Mouse (Mus musculus): ENCODE data around the gene Plcb4. TPM values are rescaled to one million over a fixed set of nuclear protein-coding genes. Genes with fewer than 3 reads are reported as not detected.

Plcb4 gene
- polyA plus RNA-seq, 1 experiment from 2014 or later = 36.3 TPM

DNA sequence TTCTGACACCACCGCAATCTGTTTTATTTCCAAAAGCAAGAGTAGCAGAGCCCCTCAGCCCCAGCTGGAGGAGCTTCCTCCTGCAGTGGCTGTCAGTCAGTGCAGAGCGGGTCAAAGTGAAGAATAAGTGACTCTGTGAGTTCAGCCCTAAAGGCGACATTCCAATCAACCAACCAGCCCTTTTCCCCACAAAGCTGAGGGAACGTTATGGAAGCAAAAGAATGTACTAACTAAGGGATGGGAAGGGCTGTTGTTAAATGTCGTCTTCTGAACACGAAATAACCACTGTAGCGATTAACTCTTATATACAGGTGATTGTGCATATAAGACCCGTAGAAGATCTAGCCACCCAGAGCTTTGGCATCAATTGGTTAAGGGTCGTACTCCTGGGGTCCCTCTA, 214.3 kb downstream of the Plcb4 start:
- no peaks in the 10 kb centered on the region for H3K4me1 ChIP-seq (ENCODE audit: control insufficient read depth, insufficient read depth, low read depth, low read length)
- no peak overlapping the region for H3K4me3 ChIP-seq (ENCODE audit: low read length)
- no peaks in the 10 kb centered on the region for H3K36me3 ChIP-seq (ENCODE audit: control insufficient read depth, insufficient read depth, low read length)
- no peak overlapping the region for H3K4me2 ChIP-seq (ENCODE audit: low read length)
- WGBS = 80% methylated on average over 9 of the region's 9 CpGs
- ATAC-seq = no peak
- H3K27me3 ChIP-seq (replicated peaks; ENCODE audit: control insufficient read depth, insufficient read depth, low read length) = no peaks in the 10 kb centered on the region
- H3K9me3 ChIP-seq (ENCODE audit: control insufficient read depth, low read length) = no peaks in the 10 kb centered on the region
- H3K27ac ChIP-seq (ENCODE audit: low read depth, low read length) = no peak overlapping the region
- no peak overlapping the region for H3K9ac ChIP-seq (ENCODE audit: low read depth, low read length)

DNA sequence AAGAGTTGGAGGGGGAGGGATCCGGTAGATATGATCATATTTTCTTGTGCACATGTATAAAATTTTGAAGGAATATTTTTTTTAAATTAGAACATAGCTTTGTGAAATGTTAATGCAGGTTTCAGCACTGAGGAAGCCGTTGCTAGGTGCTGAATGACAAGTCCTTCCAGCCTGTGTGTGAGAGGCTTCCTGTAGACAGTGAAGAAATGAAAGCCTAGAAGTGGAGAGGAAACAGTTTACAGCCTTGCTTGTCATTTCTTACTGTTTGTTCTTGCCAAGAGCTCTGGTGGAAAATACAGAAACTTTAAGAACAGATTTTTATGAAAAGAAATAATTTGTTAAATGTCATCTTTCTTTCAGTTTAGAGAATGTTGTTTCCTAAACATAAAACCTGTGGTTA, 214.9 kb downstream of the Plcb4 start:
- Histone ChIP-seq H3K36me3 (ENCODE audit: control insufficient read depth, insufficient read depth, low read length) (no peaks in the 10 kb centered on the region), H3K9ac (ENCODE audit: low read depth, low read length) (no peak overlapping the region), H3K9me3 (ENCODE audit: control insufficient read depth, low read length) (no peaks in the 10 kb centered on the region), H3K4me2 (ENCODE audit: low read length) (no peak overlapping the region), H3K4me1 (ENCODE audit: control insufficient read depth, insufficient read depth, low read depth, low read length) (no peaks in the 10 kb centered on the region), H3K4me3 (ENCODE audit: low read length) (no peak overlapping the region), H3K27me3 (replicated peaks; ENCODE audit: control insufficient read depth, insufficient read depth, low read length) (no peaks in the 10 kb centered on the region), H3K27ac (ENCODE audit: low read depth, low read length) (no peak overlapping the region)
- WGBS = 74% methylated on average over 2 of the region's 2 CpGs
- ATAC-seq = no peak

DNA sequence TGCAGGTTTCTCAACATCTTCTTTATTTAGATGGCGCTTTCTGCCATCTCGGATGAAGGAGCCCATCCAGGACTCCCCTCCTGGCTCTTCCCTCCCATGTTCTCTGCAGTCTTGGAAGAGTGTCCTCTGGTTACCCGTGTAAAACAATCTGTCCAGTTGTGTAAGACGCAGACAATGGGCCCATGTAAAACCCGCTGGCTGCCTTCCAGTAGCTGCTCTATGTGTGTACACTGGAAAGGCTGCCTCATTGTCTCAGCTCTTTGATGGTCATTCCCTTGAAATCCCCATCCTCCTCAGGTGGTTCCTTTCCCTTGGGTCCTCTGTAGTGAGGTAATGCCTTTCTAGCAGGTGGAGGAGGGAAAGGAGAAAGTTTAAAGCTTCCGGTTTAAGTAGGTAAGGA, 216.7 kb downstream of the Plcb4 start:
- ATAC-seq = peak; percentile 54; the same call in 1 of the 2 replicates
- H3K9ac ChIP-seq (ENCODE audit: low read depth, low read length) = no peak overlapping the region
- no peak overlapping the region for H3K4me3 ChIP-seq (ENCODE audit: low read length)
- no peaks in the 10 kb centered on the region for H3K36me3 ChIP-seq (ENCODE audit: control insufficient read depth, insufficient read depth, low read length)
- H3K4me1 ChIP-seq (ENCODE audit: control insufficient read depth, insufficient read depth, low read depth, low read length) = no peaks in the 10 kb centered on the region
- no peak overlapping the region for H3K4me2 ChIP-seq (ENCODE audit: low read length)
- no peaks in the 10 kb centered on the region for H3K27me3 ChIP-seq (replicated peaks; ENCODE audit: control insufficient read depth, insufficient read depth, low read length)
- H3K27ac ChIP-seq (ENCODE audit: low read depth, low read length) = no peak overlapping the region
- no peaks in the 10 kb centered on the region for H3K9me3 ChIP-seq (ENCODE audit: control insufficient read depth, low read length)
- WGBS = 75% methylated on average over 6 of the region's 6 CpGs

DNA sequence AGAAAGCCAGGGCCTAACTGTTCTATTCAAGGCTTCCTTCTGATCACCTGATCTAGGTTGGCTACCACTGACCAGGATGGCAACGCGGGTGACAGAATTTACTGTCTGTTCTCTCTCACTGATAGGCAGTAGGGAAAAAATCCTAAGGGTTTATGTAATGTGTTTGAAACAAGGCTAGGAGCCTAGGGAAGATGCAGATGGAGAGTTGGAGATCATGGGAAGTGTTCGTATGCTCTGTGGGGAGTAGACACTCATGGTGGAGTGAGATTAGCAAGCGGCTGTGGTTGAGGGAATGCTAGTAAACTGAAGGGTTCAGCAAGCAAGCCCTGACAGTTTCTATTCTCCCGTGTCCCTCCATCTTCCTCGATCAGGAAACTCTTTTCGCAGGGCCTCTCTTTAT, 220.5 kb downstream of the Plcb4 start:
- no peak for ATAC-seq
- no peaks in the 10 kb centered on the region for H3K27me3 ChIP-seq (replicated peaks; ENCODE audit: control insufficient read depth, insufficient read depth, low read length)
- no peaks in the 10 kb centered on the region for H3K36me3 ChIP-seq (ENCODE audit: control insufficient read depth, insufficient read depth, low read length)
- H3K4me2 ChIP-seq (ENCODE audit: low read length) = no peak overlapping the region
- no peaks in the 10 kb centered on the region for H3K4me1 ChIP-seq (ENCODE audit: control insufficient read depth, insufficient read depth, low read depth, low read length)
- no peaks in the 10 kb centered on the region for H3K9me3 ChIP-seq (ENCODE audit: control insufficient read depth, low read length)
- no peak overlapping the region for H3K9ac ChIP-seq (ENCODE audit: low read depth, low read length)
- H3K4me3 ChIP-seq (ENCODE audit: low read length) = no peak overlapping the region
- WGBS = 93% methylated on average over 7 of the region's 7 CpGs
- H3K27ac ChIP-seq (ENCODE audit: low read depth, low read length) = no peak overlapping the region

DNA sequence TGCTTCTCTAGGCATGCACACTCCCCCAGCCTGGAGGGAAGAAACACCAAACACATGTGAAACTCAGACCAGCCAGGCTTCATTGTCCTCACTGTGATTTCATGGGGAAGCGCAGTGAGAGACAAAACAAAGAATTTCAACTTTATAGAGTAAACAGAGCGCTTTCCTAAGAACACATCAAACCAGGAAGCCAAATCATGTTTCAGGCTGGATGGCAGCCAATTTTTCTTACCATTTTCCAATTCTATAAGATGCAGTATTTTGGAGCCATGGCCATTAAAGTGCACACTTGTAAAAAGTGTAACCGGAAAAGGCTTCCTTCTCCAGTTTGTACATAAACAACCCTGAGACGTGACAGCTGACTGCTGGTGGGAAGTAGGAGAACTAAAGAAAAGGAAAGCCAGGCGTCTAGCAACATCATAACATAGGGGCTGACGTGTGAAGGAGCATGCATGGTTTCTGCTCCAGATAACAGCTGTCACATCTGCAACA, 221.5 kb downstream of the Plcb4 start:
- no peak overlapping the region for H3K9ac ChIP-seq (ENCODE audit: low read depth, low read length)
- H3K9me3 ChIP-seq (ENCODE audit: control insufficient read depth, low read length) = no peaks in the 10 kb centered on the region
- no peak for ATAC-seq
- H3K27ac ChIP-seq (ENCODE audit: low read depth, low read length) = no peak overlapping the region
- no peaks in the 10 kb centered on the region for H3K27me3 ChIP-seq (replicated peaks; ENCODE audit: control insufficient read depth, insufficient read depth, low read length)
- WGBS = 55% methylated on average over 6 of the region's 6 CpGs
- H3K4me2 ChIP-seq (ENCODE audit: low read length) = no peak overlapping the region
- H3K4me1 ChIP-seq (ENCODE audit: control insufficient read depth, insufficient read depth, low read depth, low read length) = no peaks in the 10 kb centered on the region
- no peak overlapping the region for H3K4me3 ChIP-seq (ENCODE audit: low read length)
- no peaks in the 10 kb centered on the region for H3K36me3 ChIP-seq (ENCODE audit: control insufficient read depth, insufficient read depth, low read length)

DNA sequence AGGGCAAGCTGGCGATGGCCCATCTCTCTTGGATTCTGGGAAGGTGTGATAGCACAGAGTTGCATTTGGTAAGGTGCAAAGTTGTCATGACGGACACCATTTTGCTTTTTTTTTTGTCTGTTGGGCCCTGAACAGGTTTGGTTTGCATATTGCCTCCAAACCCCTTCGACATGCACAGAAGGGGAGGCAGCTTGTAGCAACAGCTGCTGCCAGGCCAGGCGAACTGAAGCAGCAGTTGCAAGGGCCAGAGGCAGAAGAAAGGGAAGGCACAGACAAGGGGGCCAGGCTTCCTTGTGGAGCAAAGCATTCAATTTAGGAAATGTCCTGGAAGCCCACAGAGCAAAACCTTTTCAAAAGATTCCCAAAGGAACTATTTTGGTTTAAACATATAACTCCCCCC, 224.5 kb downstream of the Plcb4 start:
- Histone ChIP-seq H3K9ac (ENCODE audit: low read depth, low read length) (no peak overlapping the region), H3K4me2 (ENCODE audit: low read length) (no peak overlapping the region), H3K9me3 (ENCODE audit: control insufficient read depth, low read length) (no peaks in the 10 kb centered on the region), H3K4me1 (ENCODE audit: control insufficient read depth, insufficient read depth, low read depth, low read length) (peaks cover 3% of the 10 kb centered on the region; the same call in 1 of the 2 replicates), H3K36me3 (ENCODE audit: control insufficient read depth, insufficient read depth, low read length) (no peaks in the 10 kb centered on the region), H3K27ac (ENCODE audit: low read depth, low read length) (no peak overlapping the region), H3K27me3 (replicated peaks; ENCODE audit: control insufficient read depth, insufficient read depth, low read length) (no peaks in the 10 kb centered on the region), H3K4me3 (ENCODE audit: low read length) (no peak overlapping the region)
- no peak for ATAC-seq
- WGBS = 62% methylated on average over 4 of the region's 4 CpGs

DNA sequence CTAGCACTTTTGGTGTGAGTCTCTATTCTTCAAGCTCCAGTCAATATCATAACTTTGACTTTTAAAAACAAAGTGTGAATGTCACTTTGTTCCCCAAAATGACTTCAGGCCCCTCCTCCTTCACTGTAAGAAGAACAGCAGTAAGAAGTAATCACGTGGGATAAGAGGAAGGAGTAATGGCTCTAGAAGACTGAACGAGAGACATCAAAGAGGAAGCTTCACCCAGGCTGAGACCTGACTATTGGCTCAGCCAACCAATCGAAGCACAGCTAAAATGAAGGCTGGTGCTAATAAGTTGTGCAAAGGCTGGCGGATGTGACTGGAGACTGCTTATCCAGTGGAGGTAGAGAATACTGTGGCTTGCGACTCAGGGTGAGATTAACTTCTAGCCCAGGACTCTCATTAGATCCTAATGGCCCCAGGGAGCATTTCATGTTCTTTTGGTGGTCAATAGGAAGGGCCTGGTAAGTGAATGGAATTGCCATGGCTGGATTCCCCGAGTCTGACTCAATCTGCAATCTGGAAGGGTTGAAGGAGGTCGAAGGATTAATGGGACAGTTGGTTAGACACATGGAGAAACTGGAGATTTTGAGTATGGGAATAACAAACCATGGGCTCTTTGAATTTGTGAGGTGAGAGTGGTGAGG, 225.8 kb downstream of the Plcb4 start:
- Histone ChIP-seq H3K27ac (ENCODE audit: low read depth, low read length) (no peak overlapping the region), H3K4me2 (ENCODE audit: low read length) (no peak overlapping the region), H3K9ac (ENCODE audit: low read depth, low read length) (no peak overlapping the region), H3K9me3 (ENCODE audit: control insufficient read depth, low read length) (no peaks in the 10 kb centered on the region), H3K27me3 (replicated peaks; ENCODE audit: control insufficient read depth, insufficient read depth, low read length) (no peaks in the 10 kb centered on the region), H3K36me3 (ENCODE audit: control insufficient read depth, insufficient read depth, low read length) (no peaks in the 10 kb centered on the region), H3K4me1 (ENCODE audit: control insufficient read depth, insufficient read depth, low read depth, low read length) (peaks cover 3% of the 10 kb centered on the region; the same call in 1 of the 2 replicates), H3K4me3 (ENCODE audit: low read length) (no peak overlapping the region)
- no peak for ATAC-seq
- WGBS = 88% methylated on average over 7 of the region's 7 CpGs

DNA sequence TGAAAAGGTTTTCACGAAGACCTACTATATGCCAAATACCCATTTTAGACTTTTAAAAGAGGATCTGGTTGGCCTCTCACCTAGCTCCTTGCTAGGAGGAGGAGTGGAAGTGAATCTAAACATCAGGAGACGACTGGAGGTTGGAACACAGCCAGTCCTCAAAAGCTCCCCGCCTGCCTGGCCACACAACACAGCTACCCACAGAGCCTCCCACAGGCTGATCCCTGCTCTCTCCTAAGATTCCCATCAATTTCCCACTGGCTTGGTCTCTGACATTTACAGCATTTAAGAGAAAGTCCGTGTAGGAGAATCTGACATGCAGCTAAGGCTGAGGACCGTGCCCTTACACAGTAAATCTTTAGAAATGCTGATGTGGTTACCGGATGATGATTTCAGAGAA, 226.8 kb downstream of the Plcb4 start:
- Histone ChIP-seq H3K36me3 (ENCODE audit: control insufficient read depth, insufficient read depth, low read length) (no peaks in the 10 kb centered on the region), H3K9ac (ENCODE audit: low read depth, low read length) (no peak overlapping the region), H3K4me1 (ENCODE audit: control insufficient read depth, insufficient read depth, low read depth, low read length) (peaks cover 3% of the 10 kb centered on the region; the same call in 1 of the 2 replicates), H3K4me2 (ENCODE audit: low read length) (no peak overlapping the region), H3K27me3 (replicated peaks; ENCODE audit: control insufficient read depth, insufficient read depth, low read length) (no peaks in the 10 kb centered on the region), H3K9me3 (ENCODE audit: control insufficient read depth, low read length) (no peaks in the 10 kb centered on the region), H3K4me3 (ENCODE audit: low read length) (no peak overlapping the region), H3K27ac (ENCODE audit: low read depth, low read length) (no peak overlapping the region)
- 58% methylated on average over 6 of the region's 6 CpGs for WGBS
- ATAC-seq = no peak

DNA sequence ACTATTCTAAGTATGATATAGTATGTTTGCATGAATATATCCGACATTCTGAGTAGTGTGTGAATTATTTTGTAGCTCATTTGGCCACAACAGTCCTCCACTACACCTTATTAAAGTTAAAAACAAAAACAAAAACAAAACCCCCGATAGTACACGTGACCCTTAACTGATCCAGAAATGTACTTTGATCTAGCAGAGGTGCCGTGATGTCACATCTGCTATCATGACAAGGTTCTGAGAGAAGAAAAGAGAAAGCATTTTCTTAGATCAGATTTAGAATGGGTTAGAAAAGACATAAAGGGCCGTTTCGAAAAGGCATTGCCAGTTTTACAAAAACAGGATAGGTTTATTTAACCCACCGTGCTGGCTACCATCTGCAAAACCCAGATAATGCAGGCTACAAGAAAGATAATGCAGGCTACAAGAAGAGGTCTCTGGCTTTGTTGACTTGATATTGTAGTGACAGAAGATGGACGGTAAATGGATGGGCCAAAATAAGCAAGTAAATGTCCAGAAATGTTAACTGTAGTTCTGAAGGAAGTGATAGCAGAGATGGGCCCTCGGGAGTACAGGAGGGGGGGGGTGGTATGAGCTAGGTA, 227.4 kb downstream of the Plcb4 start:
- Histone ChIP-seq H3K4me1 (ENCODE audit: control insufficient read depth, insufficient read depth, low read depth, low read length) (peaks cover 3% of the 10 kb centered on the region; the same call in 1 of the 2 replicates), H3K27ac (ENCODE audit: low read depth, low read length) (no peak overlapping the region), H3K4me3 (ENCODE audit: low read length) (no peak overlapping the region), H3K36me3 (ENCODE audit: control insufficient read depth, insufficient read depth, low read length) (no peaks in the 10 kb centered on the region), H3K27me3 (replicated peaks; ENCODE audit: control insufficient read depth, insufficient read depth, low read length) (no peaks in the 10 kb centered on the region), H3K4me2 (ENCODE audit: low read length) (no peak overlapping the region), H3K9ac (ENCODE audit: low read depth, low read length) (no peak overlapping the region), H3K9me3 (ENCODE audit: control insufficient read depth, low read length) (no peaks in the 10 kb centered on the region)
- ATAC-seq = no peak
- 87% methylated on average over 9 of the region's 9 CpGs for WGBS

All from hindbrain, embryonic 16.5 days (tissue).